Mouse (Mus musculus): ENCODE measurements around the gene Abcg8. TPM values are rescaled to one million over a fixed set of nuclear protein-coding genes. Genes with fewer than 3 reads are reported as not detected.

The Abcg8 gene
- total and polyA plus RNA-seq, 3 experiments: 0.04 TPM; not detected in 2

- no peak overlapping the region for H3K9ac ChIP-seq (ENCODE audit: insufficient read depth, low read depth)
- no peak for DNase-seq (ENCODE audit: extremely low read depth)
- dilution Hi-C loops (cut with MboI; ENCODE audit: extremely low pct_ligation_motif_present, extremely low pct_unique_long_range_greater_than_20kb, low sequenced_read_pairs): no loop called here
- no peaks in the 10 kb centered on the region for H3K36me3 ChIP-seq (replicated peaks in 1 of 2; ENCODE audit: control insufficient read depth in 1 of 2, insufficient read depth in 1 of 2, low read length in 1 of 2)
- H3K4me2 ChIP-seq (ENCODE audit: insufficient read depth, low read depth, poor library complexity, severe bottlenecking): no peak overlapping the region
- in situ Hi-C loops (cut with MboI; ENCODE audit: low pct_ligation_motif_present, low pct_unique_long_range_greater_than_20kb, low sequenced_read_pairs): no loop called here
- no peak overlapping the region for H3K27ac ChIP-seq (ENCODE audit: insufficient read depth, low read depth)
- no peaks in the 10 kb centered on the region for H3K27me3 ChIP-seq (replicated peaks)
- H3K4me1 ChIP-seq (ENCODE audit: control insufficient read depth in 1 of 2, insufficient read depth in 2 of 2): peaks cover 0 to 4% of the 10 kb centered on the region in 2 experiments; a peak in 1 of 4 replicates
- no peaks in the 10 kb centered on the region for H3K9me3 ChIP-seq (replicated peaks; ENCODE audit: low read length)
- H3K4me3 ChIP-seq (replicated peaks in 1 of 3; ENCODE audit: low read depth in 2 of 3, low read length in 2 of 3, poor library complexity in 1 of 3): no peak overlapping the region
- no peak for TF ChIP-seq CHD2 (IDR thresholded peaks at IDR 0.05; ENCODE audit: low read length)
- TF ChIP-seq CHD1 (IDR thresholded peaks at IDR 0.05; ENCODE audit: low read depth, low read length): no peak
- TF ChIP-seq POLR2AphosphoS2 (IDR thresholded peaks at IDR 0.05; ENCODE audit: low read depth, low read length): no peak
- no peak for TF ChIP-seq POLR2A (IDR thresholded peaks at IDR 0.05; ENCODE audit: low read depth, low read length)
- TF ChIP-seq CTCF (conservative IDR thresholded peaks at IDR 0.05 in 1 of 2, IDR thresholded peaks at IDR 0.05 in 1 of 2; ENCODE audit: low read depth in 2 of 2, low read length in 2 of 2): no peak
- TF ChIP-seq USF1 (IDR thresholded peaks at IDR 0.05; ENCODE audit: low read depth, low read length): no peak
- no peak for TF ChIP-seq ZMIZ1 (IDR thresholded peaks at IDR 0.05; ENCODE audit: low read depth, low read length)
- TF ChIP-seq MXI1 (IDR thresholded peaks at IDR 0.05; ENCODE audit: low read depth, low read length): no peak
- TF ChIP-seq MAX (IDR thresholded peaks at IDR 0.05; ENCODE audit: low read length): no peak
- TF ChIP-seq JUN (IDR thresholded peaks at IDR 0.05; ENCODE audit: insufficient read depth, low read depth, low read length): no peak
- TF ChIP-seq BHLHE40 (IDR thresholded peaks at IDR 0.05; ENCODE audit: low read depth, low read length): no peak
- no peak for TF ChIP-seq MYC (IDR thresholded peaks at IDR 0.05; ENCODE audit: low read depth, low read length)
- no peak for TF ChIP-seq TBP (conservative IDR thresholded peaks at IDR 0.05; ENCODE audit: low read depth, low read length)
- no peak for TF ChIP-seq UBTF (IDR thresholded peaks at IDR 0.05; ENCODE audit: low read depth, low read length)
- TF ChIP-seq KAT2A (IDR thresholded peaks at IDR 0.05; ENCODE audit: insufficient replicate concordance, low read length): no peak
- TF ChIP-seq ETS1 (conservative IDR thresholded peaks at IDR 0.05; ENCODE audit: low read depth, low read length): no peak
- no peak for TF ChIP-seq E2F4 (IDR thresholded peaks at IDR 0.05; ENCODE audit: insufficient replicate concordance, low read depth, low read length)
- H3K79me2 ChIP-seq (replicated peaks; ENCODE audit: control insufficient read depth, extremely low read depth, insufficient read depth, poor library complexity, severe bottlenecking): no peaks in the 10 kb centered on the region
These were observed 8.3 kb upstream of the Abcg8 start for GRCm38 (mm10) chr17:84667848-84668247.

GRCm38 (mm10) chr17:84672376-84673369 is 3.4 kb upstream of the Abcg8 start:
- no peak overlapping the region for H3K27ac ChIP-seq (ENCODE audit: insufficient read depth, low read depth)
- no peaks in the 10 kb centered on the region for H3K79me2 ChIP-seq (replicated peaks; ENCODE audit: control insufficient read depth, extremely low read depth, insufficient read depth, poor library complexity, severe bottlenecking)
- in situ Hi-C loops (cut with MboI; ENCODE audit: low pct_ligation_motif_present, low pct_unique_long_range_greater_than_20kb, low sequenced_read_pairs): no loop called here
- 0 out of 2 replicates have a peak overlapping the region, but pooled peaks have one; percentile 6 for H3K4me2 ChIP-seq (ENCODE audit: insufficient read depth, low read depth, poor library complexity, severe bottlenecking)
- no peak overlapping the region for H3K4me3 ChIP-seq (replicated peaks in 1 of 3; ENCODE audit: low read depth in 2 of 3, low read length in 2 of 3, poor library complexity in 1 of 3)
- peaks cover under 1% of the 10 kb centered on the region for H3K27me3 ChIP-seq (replicated peaks)
- no peaks in the 10 kb centered on the region for H3K36me3 ChIP-seq (replicated peaks in 1 of 2; ENCODE audit: control insufficient read depth in 1 of 2, insufficient read depth in 1 of 2, low read length in 1 of 2)
- DNase-seq (ENCODE audit: extremely low read depth): no peak
- H3K9ac ChIP-seq (ENCODE audit: insufficient read depth, low read depth): no peak overlapping the region
- peaks cover 3 to 16% of the 10 kb centered on the region in 2 experiments; a peak in 2 of 4 replicates for H3K4me1 ChIP-seq (ENCODE audit: control insufficient read depth in 1 of 2, insufficient read depth in 2 of 2)
- H3K9me3 ChIP-seq (replicated peaks; ENCODE audit: low read length): no peaks in the 10 kb centered on the region
- dilution Hi-C loops (cut with MboI; ENCODE audit: extremely low pct_ligation_motif_present, extremely low pct_unique_long_range_greater_than_20kb, low sequenced_read_pairs): no loop called here
- TF ChIP-seq HCFC1 (IDR thresholded peaks at IDR 0.05; ENCODE audit: low read depth, low read length) (no peak), SIN3A (IDR thresholded peaks at IDR 0.05; ENCODE audit: low read length) (no peak), POLR2A (IDR thresholded peaks at IDR 0.05; ENCODE audit: low read depth, low read length) (no peak), NRF1 (IDR thresholded peaks at IDR 0.05; ENCODE audit: low read depth, low read length) (no peak), MAFK (IDR thresholded peaks at IDR 0.05; ENCODE audit: insufficient replicate concordance, low read length) (no peak), ELF1 (IDR thresholded peaks at IDR 0.05; ENCODE audit: low read depth, low read length) (no peak), UBTF (IDR thresholded peaks at IDR 0.05; ENCODE audit: low read depth, low read length) (no peak), ZMIZ1 (IDR thresholded peaks at IDR 0.05; ENCODE audit: low read depth, low read length) (no peak), E2F4 (IDR thresholded peaks at IDR 0.05; ENCODE audit: insufficient replicate concordance, low read depth, low read length) (no peak), SMC3 (IDR thresholded peaks at IDR 0.05; ENCODE audit: low read depth, low read length) (no peak), NELFE (IDR thresholded peaks at IDR 0.05; ENCODE audit: low read depth, low read length) (no peak), USF1 (IDR thresholded peaks at IDR 0.05; ENCODE audit: low read depth, low read length) (no peak), POLR2AphosphoS2 (IDR thresholded peaks at IDR 0.05; ENCODE audit: low read depth, low read length) (no peak), MAZ (IDR thresholded peaks at IDR 0.05; ENCODE audit: low read depth, low read length) (no peak), MXI1 (IDR thresholded peaks at IDR 0.05; ENCODE audit: low read depth, low read length) (no peak)
